Mouse (Mus musculus) ES-E14 (cell line): ENCODE data around the gene Slc9a8.

ENCODE experiments used
- CHD2 ChIP-seq: IDR thresholded peaks from 2 replicates; pipeline ENCODE4 v1.6.1; 2014; ENCODE audit warnings: mild to moderate bottlenecking, low read depth, low read length, inconsistent platforms
- ZC3H11A ChIP-seq: IDR thresholded peaks from 2 replicates; pipeline ENCODE4 v1.6.1; 2012; ENCODE audit warnings: low read depth, mild to moderate bottlenecking, inconsistent platforms, low read length, borderline replicate concordance

DNA sequence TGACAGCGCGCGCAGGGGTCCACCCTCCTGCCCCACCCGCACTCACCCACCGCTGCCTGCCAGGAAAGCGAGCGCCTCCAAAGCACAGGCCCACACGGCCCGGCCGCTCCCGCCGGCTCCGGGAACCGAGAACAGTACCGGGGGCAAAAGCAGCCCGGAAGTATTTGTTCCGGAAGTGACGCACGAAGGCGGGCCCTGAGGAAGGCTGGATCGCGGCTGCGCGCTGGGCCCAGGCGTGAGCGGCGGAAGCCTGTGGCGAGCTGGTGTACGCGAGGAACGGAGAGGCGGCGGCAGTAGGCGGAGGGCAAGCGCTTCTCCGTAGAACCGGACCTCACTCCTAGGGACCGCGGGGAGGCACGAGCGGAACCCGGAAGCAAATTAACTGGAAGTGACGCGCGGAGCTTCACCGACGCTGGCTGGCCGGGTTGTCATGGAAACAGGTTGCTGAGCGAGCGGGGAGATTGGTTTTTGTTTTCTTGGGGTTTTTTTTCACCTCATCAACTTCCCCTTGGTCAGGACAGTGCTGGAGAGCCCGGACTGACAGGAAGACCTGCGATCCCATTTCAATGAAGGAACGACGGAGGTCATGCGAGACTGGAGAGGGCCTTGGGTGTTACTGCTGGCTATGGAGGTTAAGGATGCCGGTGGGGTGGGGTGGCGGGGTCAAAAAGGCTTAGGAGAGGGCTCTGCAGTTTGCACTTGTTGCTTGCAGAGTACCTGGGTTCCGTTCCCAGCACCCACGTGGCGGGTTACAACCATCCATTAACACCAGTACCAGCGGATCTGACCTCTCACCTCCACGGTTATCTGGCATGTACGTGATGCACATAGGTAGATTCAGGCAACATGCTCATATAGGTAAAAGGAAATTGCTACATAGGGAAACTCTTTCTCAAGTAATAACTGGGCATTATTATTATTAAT is 71.5 kb downstream of the Slc9a8 start, which contains the start of gene Spata2:
- TF ChIP-seq ZC3H11A (no peak), CHD2 (no peak)
